Mouse (Mus musculus) urinary bladder, postnatal 4 days (tissue): Measurements from ENCODE around the gene Tnfsf4.

Source experiments
- DNase-seq, 2 experiments: peaks; one replicate each; pipeline ENCODE4 v3.0.0; 2021 to 2022; ENCODE audit warnings: low spot score in 2 of 2

Gene Tnfsf4

GRCm38 (mm10) chr1:161452250-161452649, 57.0 kb downstream of the Tnfsf4 start:
- DNase-seq: no peak

- no peak for DNase-seq
Measured at GRCm38 (mm10) chr1:161463388-161464085, 68.3 kb downstream of the Tnfsf4 start.
